Mouse (Mus musculus) testis, adult 2 months (tissue): ENCODE measurements around the gene Aip.

ENCODE experiments used
- CTCF ChIP-seq: fragments of 200-500 bp; IDR thresholded peaks from 2 replicates; pipeline ENCODE4 v1.5.1; 2012; ENCODE audit warnings: low read depth, mild to moderate bottlenecking, inconsistent platforms, low read length, moderate library complexity; ENCODE audit not compliant: control insufficient read depth, insufficient read depth, insufficient replicate concordance
- POLR2A ChIP-seq: fragments of 200-500 bp; IDR thresholded peaks from 2 replicates; pipeline ENCODE4 v1.6.1; 2012; ENCODE audit warnings: low read depth, mild to moderate bottlenecking, inconsistent platforms, low read length, moderate library complexity; ENCODE audit not compliant: control insufficient read depth

- TF ChIP-seq CTCF (no peak), POLR2A (no peak)
Observed at GRCm38 (mm10) chr19:4163543-4163887, 37.9 kb upstream of the Aip start.
